Mouse (Mus musculus) urinary bladder, postnatal 36 days (tissue): Measurements from ENCODE around the gene Casp2.

Source experiments
- DNase-seq, 2 experiments: peaks; one replicate each; pipeline ENCODE4 v3.0.0; 2022; ENCODE audit warnings: low spot score in 2 of 2, mixed read lengths in 1 of 2

Gene Casp2

GRCm38 (mm10) chr6:42276151-42276550 lies 11.4 kb downstream of the Casp2 start:
- DNase-seq, result no peak

- no peak for DNase-seq
These were observed 18.2 kb downstream of the Casp2 start for GRCm38 (mm10) chr6:42282865-42283528.

- no peak for DNase-seq
These were observed 21.7 kb downstream of the Casp2 start, which contains the start of gene Clcn1 for GRCm38 (mm10) chr6:42286448-42286847. Clcn1 (plus strand) TSS chr6:42286685.

GRCm38 (mm10) chr6:42287562-42287961 lies 22.8 kb downstream of the Casp2 start:
- DNase-seq, result no peak

- no peak for DNase-seq
These were observed 28.5 kb downstream of the Casp2 start for GRCm38 (mm10) chr6:42293327-42293726.

- no peak for DNase-seq
These were observed 30.8 kb downstream of the Casp2 start for GRCm38 (mm10) chr6:42295549-42296094.

- DNase-seq, result no peak
These were observed 34.6 kb downstream of the Casp2 start for GRCm38 (mm10) chr6:42299362-42299761.

- no peak for DNase-seq
These were observed 45.1 kb downstream of the Casp2 start for GRCm38 (mm10) chr6:42309816-42310378.

GRCm38 (mm10) chr6:42310427-42311053 lies 45.8 kb downstream of the Casp2 start:
- DNase-seq, result no peak

GRCm38 (mm10) chr6:42318293-42318692 lies 53.5 kb downstream of the Casp2 start:
- no peak for DNase-seq

GRCm38 (mm10) chr6:42323371-42324066 lies 58.7 kb downstream of the Casp2 start:
- DNase-seq, result no peak

GRCm38 (mm10) chr6:42324067-42324481 lies 59.3 kb downstream of the Casp2 start:
- DNase-seq, result no peak

GRCm38 (mm10) chr6:42324482-42325267 lies 59.9 kb downstream of the Casp2 start, which contains the start of gene Fam131b:
Fam131b (minus strand) TSS chr6:42324643.
- DNase-seq, result no peak

- peak; percentile 78 for DNase-seq
These were observed 60.5 kb downstream of the Casp2 start for GRCm38 (mm10) chr6:42325268-42325609.

GRCm38 (mm10) chr6:42326509-42326908 lies 61.7 kb downstream of the Casp2 start:
- DNase-seq, result no peak

GRCm38 (mm10) chr6:42328757-42329156 lies 64.0 kb downstream of the Casp2 start:
- no peak for DNase-seq

GRCm38 (mm10) chr6:42330216-42330615 lies 65.4 kb downstream of the Casp2 start:
- no peak for DNase-seq

GRCm38 (mm10) chr6:42330946-42331345 lies 66.2 kb downstream of the Casp2 start:
- DNase-seq, result no peak
